Mouse (Mus musculus) cortical plate, adult 2 months (tissue): ENCODE measurements around the gene Shank3.

Source experiments
- CTCF ChIP-seq: fragments of 200-500 bp; IDR thresholded peaks from 2 replicates; pipeline ENCODE4 v1.5.1; 2011; ENCODE audit warnings: mild to moderate bottlenecking, control low read depth, low read length; ENCODE audit not compliant: insufficient read depth; ENCODE audit errors: extremely low read depth
- POLR2A ChIP-seq: fragments of 200-500 bp; IDR thresholded peaks from 2 replicates; pipeline ENCODE4 v1.6.1; 2011; ENCODE audit warnings: mild to moderate bottlenecking, low read length, control low read depth; ENCODE audit not compliant: insufficient read depth; ENCODE audit errors: extremely low read depth

DNA sequence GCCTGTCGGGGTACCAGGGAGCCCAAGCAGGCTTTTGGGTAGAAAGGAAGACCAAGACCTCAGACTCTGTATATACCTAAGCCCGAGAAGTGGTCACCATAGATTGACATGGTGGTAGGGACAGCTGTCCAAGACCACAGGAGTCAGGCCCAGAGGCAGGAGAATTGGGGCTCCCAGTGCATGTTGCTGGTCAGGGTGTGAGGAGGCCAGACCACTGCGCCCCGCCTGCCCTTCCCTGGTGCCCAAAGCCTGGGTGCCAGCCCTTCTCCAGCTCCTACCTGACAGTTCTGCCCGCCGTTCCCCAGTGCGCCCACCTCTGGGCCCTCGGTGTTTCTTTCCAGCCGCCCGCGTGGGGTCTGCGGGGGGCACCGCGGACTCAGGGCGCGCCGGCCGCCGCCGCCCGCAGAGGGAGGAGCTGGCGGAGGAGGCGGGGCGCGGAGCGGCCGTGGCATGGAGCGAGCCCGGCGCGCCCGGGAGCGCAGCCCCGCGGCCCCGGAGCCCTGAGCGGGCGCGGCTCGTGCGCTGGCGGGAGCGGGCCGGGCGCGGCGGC, 23.9 kb downstream of the Shank3 start:
- TF ChIP-seq CTCF (no peak), POLR2A (no peak)
